Mouse (Mus musculus): ENCODE measurements at regions not wholly inside any gene's neighbourhood (a gene's known extent, or its start where the extent isn't known, plus 50 kb on each side); places are given as distances from the start of the nearest gene placed in this dataset.
"Not testable (repeated sequence)": the region's sequence is repeated elsewhere in the genome, so short reads cannot be mapped to it uniquely, and the experiment has no call there.

GRCm38 (mm10) chr17:62287127-62287526 is 594.0 kb downstream of the Efna5 start:
- DNase-seq (ENCODE audit: low spot score), result no peak

GRCm38 (mm10) chr17:62286086-62287080 is 594.7 kb downstream of the Efna5 start:
- no peak for DNase-seq (ENCODE audit: low spot score)

- DNase-seq (ENCODE audit: low spot score), result no peak
Measured at GRCm38 (mm10) chr17:62280201-62280600, 600.9 kb downstream of the Efna5 start.

DNA sequence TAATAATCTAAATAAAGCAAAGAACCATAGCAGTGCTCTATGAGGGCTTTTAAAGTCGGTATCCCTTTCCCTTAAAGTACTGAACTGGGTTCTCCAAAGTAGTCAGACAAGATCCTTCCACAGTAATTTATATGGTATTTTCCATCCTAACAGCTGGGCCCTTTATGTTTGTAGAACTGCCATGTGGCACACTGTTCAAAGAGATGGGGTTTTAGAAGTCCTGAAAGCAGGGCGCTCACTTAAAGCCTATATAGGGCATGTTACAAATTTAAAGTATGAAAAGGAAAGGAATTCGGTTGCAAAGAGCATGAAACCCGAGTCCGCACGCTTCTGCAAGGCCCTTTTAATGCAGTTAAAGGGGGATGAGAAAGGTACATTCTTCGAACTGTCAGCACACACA is 609.7 kb downstream of the Efna5 start:
- no peak for DNase-seq (ENCODE audit: low spot score)

GRCm38 (mm10) chr17:62269279-62269678 is 611.8 kb downstream of the Efna5 start:
- no peak for DNase-seq (ENCODE audit: low spot score)

DNA sequence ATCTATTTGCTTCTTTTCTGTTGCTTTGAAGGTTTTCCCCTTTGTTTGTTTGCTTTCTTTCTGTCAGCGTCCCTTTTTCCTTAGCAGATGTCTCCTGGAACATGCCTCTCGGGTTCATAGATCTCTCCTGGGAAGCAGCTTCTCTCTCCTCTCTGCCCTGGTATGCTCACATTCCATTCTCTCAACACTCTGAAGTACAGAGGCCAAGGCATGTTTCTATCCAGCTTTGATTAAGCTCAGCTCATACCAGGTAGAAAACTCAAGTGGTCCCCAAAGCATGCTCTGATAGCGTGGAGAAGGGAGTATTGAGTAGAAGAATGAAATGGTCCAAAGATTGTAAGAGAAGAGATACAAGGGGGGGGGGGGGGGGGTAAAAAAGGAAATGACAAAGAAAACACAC is 627.7 kb downstream of the Efna5 start:
- DNase-seq (ENCODE audit: low spot score), result no peak

DNA sequence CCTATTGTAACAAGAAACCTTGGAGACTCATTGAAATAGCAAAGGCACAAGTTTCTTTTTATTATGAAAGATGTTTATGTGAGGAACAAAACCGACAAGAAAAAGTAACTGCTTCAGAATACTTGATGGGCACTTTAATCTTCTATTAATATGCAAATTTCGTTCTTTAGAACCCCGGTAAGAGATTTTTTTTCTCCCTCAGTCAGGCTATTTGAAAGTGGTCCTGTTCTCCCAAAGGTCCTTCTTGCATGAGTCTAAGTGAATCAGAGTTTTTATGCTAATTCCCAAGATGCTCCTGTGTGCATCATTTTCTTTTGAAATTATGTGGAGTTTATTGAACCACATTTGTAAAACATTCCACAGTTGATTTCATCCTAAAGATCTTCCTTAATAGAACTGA is 633.1 kb downstream of the Efna5 start:
- no peak for DNase-seq (ENCODE audit: low spot score)

GRCm38 (mm10) chr17:62246650-62247049 is 634.5 kb downstream of the Efna5 start:
- DNase-seq (ENCODE audit: low spot score), result no peak

GRCm38 (mm10) chr17:62230939-62231338 is 650.2 kb downstream of the Efna5 start:
- no peak for DNase-seq (ENCODE audit: low spot score)

- no peak for DNase-seq (ENCODE audit: low spot score)
Measured at GRCm38 (mm10) chr17:62210441-62211025, 670.6 kb downstream of the Efna5 start.

- DNase-seq (ENCODE audit: low spot score), result no peak
Measured at GRCm38 (mm10) chr17:62202658-62203057, 678.5 kb downstream of the Efna5 start.

DNA sequence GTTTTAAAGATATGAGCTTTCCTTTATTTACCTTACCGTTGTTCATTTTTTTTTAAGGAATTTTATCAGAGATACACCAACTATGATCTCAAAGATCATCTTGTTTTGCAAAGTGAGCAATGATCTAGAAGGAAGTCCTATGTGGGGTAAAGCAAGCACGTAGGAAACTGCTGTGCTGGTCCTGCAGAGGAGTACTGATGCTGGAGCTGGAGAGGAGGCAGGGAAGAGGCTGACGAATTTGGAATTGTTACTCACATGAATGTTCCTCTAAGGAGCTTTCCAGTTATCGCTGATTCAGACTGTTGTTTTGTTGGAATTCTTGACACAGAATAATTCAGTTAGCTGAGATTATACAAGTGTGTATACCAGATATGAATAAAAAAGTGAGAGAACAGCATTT is 680.6 kb downstream of the Efna5 start:
- no peak for DNase-seq (ENCODE audit: low spot score)

GRCm38 (mm10) chr17:62199559-62199958 is 681.6 kb downstream of the Efna5 start:
- DNase-seq (ENCODE audit: low spot score), result no peak

DNA sequence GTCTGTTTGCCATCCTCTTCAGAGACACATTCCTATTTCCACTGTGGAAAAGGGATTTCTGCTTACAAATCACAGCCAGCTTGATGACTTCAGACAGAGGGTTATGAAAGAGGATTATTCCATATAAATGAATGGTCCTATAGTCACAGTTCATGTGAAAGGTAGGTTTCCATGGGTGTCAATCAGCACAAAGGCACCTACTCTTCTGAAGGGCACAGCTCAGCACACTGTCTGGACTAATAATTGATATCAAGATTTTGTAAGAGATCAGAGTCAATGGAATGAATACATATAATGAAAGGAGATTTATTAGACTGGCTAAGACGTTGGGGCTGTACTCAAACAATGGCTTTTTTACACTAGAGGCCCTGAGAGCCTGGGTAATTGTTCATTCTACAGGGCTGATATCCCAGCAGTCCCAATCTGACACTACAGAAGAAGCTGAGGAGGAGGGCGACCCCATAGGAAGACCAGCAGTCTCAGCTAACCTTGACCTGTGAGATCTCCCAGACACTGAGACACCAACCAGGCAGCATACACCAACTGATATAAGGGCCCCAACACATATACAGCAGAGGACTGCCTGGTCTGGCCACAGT is 702.4 kb downstream of the Efna5 start:
- DNase-seq (ENCODE audit: low spot score), result no peak

- no peak for DNase-seq (ENCODE audit: low spot score)
Measured at GRCm38 (mm10) chr17:62176336-62176735, 704.8 kb downstream of the Efna5 start.

DNA sequence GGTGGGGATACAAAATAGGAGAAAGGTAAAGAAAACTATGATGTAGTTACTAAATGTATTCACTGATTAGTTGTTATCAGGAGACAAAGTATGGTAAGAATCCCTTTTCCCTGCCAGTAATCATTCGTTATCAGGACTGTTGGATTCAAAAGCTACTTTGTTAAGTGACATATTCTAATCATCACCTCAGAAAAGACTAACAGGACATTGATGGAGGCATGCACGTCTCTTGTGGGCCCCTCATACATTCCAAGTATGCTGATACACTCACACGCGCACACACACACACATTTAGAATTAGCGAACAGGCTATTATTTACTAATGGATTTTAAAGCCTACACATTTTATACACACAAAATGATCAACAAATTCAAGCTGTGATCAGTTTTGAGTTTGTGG is 708.8 kb downstream of the Efna5 start:
- DNase-seq (ENCODE audit: low spot score), result no peak

GRCm38 (mm10) chr17:62171532-62171931 is 709.6 kb downstream of the Efna5 start:
- no peak for DNase-seq (ENCODE audit: low spot score)

DNA sequence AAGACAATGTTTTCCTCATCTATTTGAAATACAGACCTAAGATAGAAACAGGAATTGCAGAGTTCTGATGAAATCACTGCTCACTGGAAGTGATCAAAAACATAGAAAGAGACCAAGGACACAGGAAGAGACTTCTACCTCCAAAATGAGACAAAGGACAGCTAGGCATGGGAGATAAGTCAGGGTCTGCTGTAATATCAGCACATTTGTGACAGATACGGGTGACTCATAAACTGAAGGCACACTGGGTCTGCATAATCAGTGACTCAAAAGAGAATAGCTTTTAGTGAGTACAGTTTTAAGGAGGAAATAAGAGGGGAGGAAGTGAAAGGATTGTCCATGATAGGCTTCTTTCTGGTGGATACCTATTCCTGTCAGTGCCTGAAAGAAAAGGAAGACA is 719.7 kb downstream of the Efna5 start:
- DNase-seq (ENCODE audit: low spot score), result no peak

GRCm38 (mm10) chr17:62160301-62160700 is 720.8 kb downstream of the Efna5 start:
- no peak for DNase-seq (ENCODE audit: low spot score)

DNA sequence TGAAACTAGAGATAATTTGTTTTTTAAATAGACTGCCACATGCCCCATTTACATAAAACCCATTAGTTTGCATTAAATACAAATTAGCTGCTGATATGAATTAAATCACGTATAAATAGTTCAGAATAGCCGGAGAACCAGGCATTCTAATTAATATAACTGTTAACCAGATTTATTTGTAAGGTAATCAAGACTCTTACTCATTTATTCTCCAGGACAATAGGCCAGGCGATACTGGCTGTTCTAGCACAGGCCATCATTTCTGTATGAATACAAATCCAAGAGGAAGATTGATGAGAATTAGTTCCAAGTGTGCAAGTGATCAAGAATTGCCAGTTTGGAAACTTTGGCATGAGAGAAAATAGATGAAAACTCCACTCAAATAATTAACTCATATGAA is 746.1 kb downstream of the Efna5 start:
- DNase-seq (ENCODE audit: low spot score), result no peak

- not testable (repeated sequence) for DNase-seq (ENCODE audit: low spot score)
Measured at GRCm38 (mm10) chr17:62111703-62112102, 769.4 kb downstream of the Efna5 start.

GRCm38 (mm10) chr17:62109052-62109451 is 772.1 kb downstream of the Efna5 start:
- DNase-seq (ENCODE audit: low spot score), result no peak

DNA sequence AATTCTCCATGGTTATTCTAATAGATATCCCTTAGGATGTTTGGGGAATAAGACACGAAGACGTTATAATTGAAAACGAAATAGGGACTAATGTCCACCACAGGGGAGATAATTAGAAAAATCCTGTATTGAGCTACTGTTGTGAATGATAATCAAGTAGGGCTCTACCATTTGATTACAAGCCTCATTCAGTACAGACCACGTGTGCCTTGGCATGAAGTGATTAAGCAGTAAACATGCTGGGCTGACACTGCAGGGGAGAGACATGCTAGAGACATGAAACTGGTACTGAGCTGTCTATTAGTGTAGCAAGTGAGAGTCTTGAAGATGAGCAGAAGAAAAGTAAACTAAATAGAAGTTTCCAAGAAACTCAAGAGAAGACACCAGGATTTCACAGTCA is 797.8 kb downstream of the Efna5 start:
- DNase-seq (ENCODE audit: low spot score), result no peak

All from testis, postnatal 14 days (tissue).